Comparison of ENCODE assay signal across 18 mouse cellular contexts in the genomic region with DNA sequence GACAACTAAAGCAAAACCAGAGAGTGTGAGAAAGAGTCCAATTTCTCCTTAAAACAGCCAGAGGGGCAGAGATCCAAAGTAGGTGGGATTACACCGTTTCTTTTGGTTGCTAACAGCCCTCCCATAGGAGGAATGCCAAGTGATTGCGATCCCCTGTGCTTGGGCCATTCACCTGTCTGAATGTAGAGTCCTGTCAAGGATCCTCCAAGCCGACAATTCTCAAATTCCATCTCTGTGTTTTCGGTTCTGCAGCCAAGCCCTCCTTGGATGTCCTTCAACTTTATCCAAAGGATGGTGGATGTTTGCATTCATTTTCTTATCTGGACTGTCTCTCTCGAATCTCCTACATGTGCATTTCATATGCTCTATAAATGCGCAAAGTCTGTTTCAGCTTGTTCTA.
"Had no signal": no experiment of that assay in that cellular context is flagged by ENCODE, and none has a peak within 500 bp of the region (broad histone marks: within the 10 kb centered on the region; RNA-seq: fewer than 3 reads in every experiment).

No protein-coding gene starts in this region.

- ATAC-seq: liver, postnatal 0 days; lung, postnatal 0 days; midbrain, embryonic 13.5 days; midbrain, embryonic 15.5 days had no signal

- DNase-seq: liver, postnatal 0 days; lung, adult 2 months; lung, postnatal 14 days; lung, postnatal 36 days; right cerebral cortex, postnatal 14 days; thymus, adult 2 months; thymus, postnatal 25 days; thymus, postnatal 4 days had no signal

- H3K27me3 ChIP-seq: lung, embryonic 15.5 days; megakaryocyte, embryonic 14.5 days; midbrain, embryonic 13.5 days; midbrain, embryonic 15.5 days; neural tube, embryonic 12.5 days; stomach, embryonic 15.5 days had no signal

- H3K9ac ChIP-seq: liver, postnatal 0 days; lung, embryonic 15.5 days; midbrain, embryonic 13.5 days; midbrain, embryonic 15.5 days; neural tube, embryonic 12.5 days; stomach, embryonic 15.5 days had no signal

- H3K27ac ChIP-seq: lung, embryonic 15.5 days; macrophage; midbrain, embryonic 13.5 days; midbrain, embryonic 15.5 days; neural tube, embryonic 12.5 days; stomach, embryonic 15.5 days; stomach, postnatal 0 days had no signal

- H3K36me3 ChIP-seq: lung, embryonic 15.5 days; midbrain, embryonic 13.5 days; midbrain, embryonic 15.5 days; neural tube, embryonic 12.5 days; stomach, embryonic 15.5 days had no signal

- H3K9me3 ChIP-seq: lung, embryonic 15.5 days; midbrain, embryonic 13.5 days; midbrain, embryonic 15.5 days; neural tube, embryonic 12.5 days; stomach, embryonic 15.5 days had no signal

- H3K4me1 ChIP-seq: lung, embryonic 15.5 days; megakaryocyte, embryonic 14.5 days; midbrain, embryonic 13.5 days; midbrain, embryonic 15.5 days; neural tube, embryonic 12.5 days; stomach, embryonic 15.5 days had no signal

- H3K4me2 ChIP-seq: lung, embryonic 15.5 days; midbrain, embryonic 11.5 days; midbrain, embryonic 13.5 days; midbrain, embryonic 15.5 days; neural tube, embryonic 12.5 days; stomach, embryonic 15.5 days had no signal

- H3K4me3 ChIP-seq: lung, embryonic 15.5 days; megakaryocyte, embryonic 14.5 days; midbrain, embryonic 13.5 days; midbrain, embryonic 15.5 days; neural tube, embryonic 12.5 days; stomach, embryonic 15.5 days had no signal
